Mouse (Mus musculus) testis, adult 2 months (tissue): ENCODE results near the gene Cct5.

Experiments used
- CTCF ChIP-seq: fragments of 200-500 bp; IDR thresholded peaks from 2 replicates; pipeline ENCODE4 v1.5.1; 2012; ENCODE audit warnings: low read depth, mild to moderate bottlenecking, inconsistent platforms, low read length, moderate library complexity; ENCODE audit not compliant: control insufficient read depth, insufficient read depth, insufficient replicate concordance
- POLR2A ChIP-seq: fragments of 200-500 bp; IDR thresholded peaks from 2 replicates; pipeline ENCODE4 v1.6.1; 2012; ENCODE audit warnings: low read depth, mild to moderate bottlenecking, inconsistent platforms, low read length, moderate library complexity; ENCODE audit not compliant: control insufficient read depth

DNA sequence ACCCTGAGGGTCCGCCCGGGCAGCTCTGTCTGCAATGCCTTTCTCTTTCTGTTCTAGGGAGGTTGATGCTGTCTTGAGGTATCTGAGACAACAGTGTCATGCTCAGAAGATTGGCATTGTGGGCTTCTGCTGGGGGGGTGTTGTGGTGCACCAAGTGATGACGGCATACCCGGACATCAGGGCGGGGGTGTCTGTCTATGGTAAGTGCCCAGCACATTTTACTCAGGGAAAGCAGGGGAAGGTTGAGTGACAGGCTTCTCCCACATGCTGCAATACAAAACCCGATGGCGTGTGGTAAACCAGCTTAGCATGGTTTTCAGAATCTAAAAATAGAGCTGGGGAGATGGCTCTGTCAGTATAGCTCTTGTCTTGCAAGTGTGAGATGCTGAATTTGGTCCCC, 16.4 kb downstream of the Cct5 start:
- TF ChIP-seq POLR2A, result no peak
- TF ChIP-seq CTCF, result no peak
